Mouse (Mus musculus) hindbrain, embryonic 15.5 days (tissue): ENCODE results near the gene Ifnb1. TPM values are rescaled to one million over a fixed set of nuclear protein-coding genes. Genes with fewer than 3 reads are reported as not detected.

ENCODE experiments used
- ATAC-seq: fragments of 200-750 bp; cut with Nextera tagmentation; 2 replicates; pipeline ENCODE4 v1.8.0; 2017; ENCODE audit warnings: low read depth, moderate number of reproducible peaks, moderate TSS enrichment; ENCODE audit not compliant: low FRiP score
- H3K27ac ChIP-seq: fragments of 300-500 bp; sonication (generic); replicated peaks from 2 replicates; pipeline ENCODE4 v1.5.1; 2015; ENCODE audit warnings: mild to moderate bottlenecking, inconsistent platforms
- H3K27me3 ChIP-seq: fragments of 300-500 bp; sonication (generic); 2 replicates; pipeline ENCODE4 v1.6.1; 2015; ENCODE audit warnings: control low read depth, inconsistent platforms
- H3K36me3 ChIP-seq: fragments of 300-500 bp; sonication (generic); 2 replicates; pipeline ENCODE4 v1.6.1; 2015; ENCODE audit warnings: control low read depth, inconsistent platforms
- H3K4me1 ChIP-seq: fragments of 300-500 bp; sonication (generic); replicated peaks from 2 replicates; pipeline ENCODE4 v1.6.1; 2015; ENCODE audit warnings: control low read depth, inconsistent platforms
- H3K4me2 ChIP-seq: fragments of 300-500 bp; sonication (generic); 2 replicates; pipeline ENCODE4 v1.6.1; 2015; ENCODE audit warnings: moderate library complexity, mild to moderate bottlenecking, inconsistent platforms
- H3K4me3 ChIP-seq: fragments of 300-500 bp; sonication (generic); 2 replicates; pipeline ENCODE4 v1.5.1; 2015; ENCODE audit warnings: mild to moderate bottlenecking, inconsistent platforms
- H3K9ac ChIP-seq: fragments of 300-500 bp; sonication (generic); 2 replicates; pipeline ENCODE4 v1.6.1; 2015; ENCODE audit warnings: inconsistent platforms
- H3K9me3 ChIP-seq: fragments of 300-500 bp; sonication (generic); 2 replicates; pipeline ENCODE4 v1.6.1; 2016; ENCODE audit warnings: control low read depth, inconsistent platforms
- WGBS: fragments of 180-500 bp; shearing (Covaris S2); methylation state at CpG from one replicate; pipeline ENCODE4 v1.1.7; 2015; 5-methylcytosine and 5-hydroxymethylcytosine counted together
- polyA plus RNA-seq: library from polyadenylated mRNA; unstranded; fragments of >200 nt; fragmentation: Nextera tagmentation; extraction: Ambion mirVana; gene quantifications from 2 replicates; pipeline ENCODE4 v1.2.1, GENCODE M21; 2015

The Ifnb1 gene
- polyA plus RNA-seq, 1 experiment from 2014 or later = not detected

DNA sequence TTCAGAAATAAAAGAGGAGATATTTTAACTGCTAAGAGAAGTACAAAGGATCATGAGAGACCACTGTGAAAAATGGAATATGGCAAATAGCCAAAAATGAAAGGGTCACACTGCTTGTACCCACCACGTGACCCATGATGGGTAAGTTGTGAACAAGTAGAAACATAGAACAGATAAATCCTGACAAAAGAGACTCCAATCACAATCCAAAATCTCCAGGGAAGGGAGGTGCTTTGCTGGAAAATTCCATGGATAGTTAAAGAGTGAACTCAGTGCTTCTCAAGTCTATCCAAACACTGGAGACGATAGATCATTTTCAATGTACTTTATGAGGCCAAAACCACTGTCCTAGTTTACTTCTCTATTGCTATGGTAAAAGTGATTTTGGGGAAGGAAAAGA lies 8.3 kb upstream of the Ifnb1 start:
- WGBS = 91% methylated on average over 2 of the region's 2 CpGs
- no peaks in the 10 kb centered on the region for H3K9me3 ChIP-seq
- no peaks in the 10 kb centered on the region for H3K27me3 ChIP-seq
- no peak overlapping the region for H3K27ac ChIP-seq
- no peak overlapping the region for H3K4me3 ChIP-seq
- H3K4me1 ChIP-seq = no peaks in the 10 kb centered on the region
- no peak for ATAC-seq
- H3K9ac ChIP-seq = no peak overlapping the region
- no peaks in the 10 kb centered on the region for H3K36me3 ChIP-seq
- H3K4me2 ChIP-seq = no peak overlapping the region

DNA sequence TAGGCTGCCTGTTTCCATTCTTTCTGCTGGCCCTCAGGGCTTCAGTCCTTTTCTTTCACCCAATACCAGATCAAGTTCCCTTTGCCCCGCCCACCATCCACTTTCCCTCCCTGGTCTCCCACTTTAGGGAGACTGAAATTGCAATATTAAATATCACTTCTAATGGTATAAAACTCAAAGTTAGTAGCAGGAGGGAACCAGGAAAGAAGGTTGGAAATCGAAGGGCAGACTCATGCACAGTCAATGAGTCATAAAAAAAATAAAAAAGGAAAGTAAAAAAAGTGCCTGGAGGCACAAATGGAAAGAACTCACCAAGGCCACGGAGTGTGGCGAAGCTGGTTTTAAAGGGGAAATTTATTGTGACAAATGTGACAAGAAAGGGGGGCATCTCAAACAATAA lies 7.7 kb upstream of the Ifnb1 start:
- Histone ChIP-seq H3K36me3 (no peaks in the 10 kb centered on the region), H3K4me2 (no peak overlapping the region), H3K9me3 (no peaks in the 10 kb centered on the region), H3K27me3 (no peaks in the 10 kb centered on the region), H3K9ac (no peak overlapping the region), H3K27ac (no peak overlapping the region), H3K4me1 (no peaks in the 10 kb centered on the region), H3K4me3 (no peak overlapping the region)
- 77% methylated on average over 4 of the region's 4 CpGs for WGBS
- no peak for ATAC-seq

DNA sequence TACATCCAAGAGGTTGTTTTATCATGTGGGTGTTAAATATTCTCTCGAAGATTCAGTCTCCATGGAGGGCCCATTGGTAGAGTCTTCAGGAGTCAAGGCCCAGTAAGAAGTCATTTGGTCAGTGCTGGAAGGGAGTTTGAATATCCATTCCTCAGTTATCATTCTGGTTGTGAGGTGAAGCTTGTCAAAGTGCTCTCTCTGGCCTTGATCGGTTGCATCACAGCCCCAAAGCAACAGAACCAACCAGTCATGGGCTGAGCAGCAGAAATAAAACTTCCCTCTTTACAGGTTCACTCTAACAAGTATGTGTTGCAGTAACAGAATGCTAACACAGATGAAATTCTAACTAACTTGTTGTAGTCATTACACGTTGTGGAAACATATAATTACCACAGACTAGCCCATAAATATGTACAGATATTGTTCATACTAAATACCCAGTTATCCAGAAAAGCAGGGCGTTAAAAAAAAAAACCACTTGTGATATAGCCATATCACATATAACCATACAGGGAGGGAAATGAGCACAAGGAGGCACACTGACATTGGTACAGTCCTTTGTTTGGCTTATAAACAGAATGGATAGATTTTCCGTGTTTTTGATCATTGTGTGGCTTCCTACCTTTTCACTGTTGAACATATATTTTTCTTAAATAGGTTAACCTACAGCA lies 3.9 kb upstream of the Ifnb1 start:
- Histone ChIP-seq H3K36me3 (no peaks in the 10 kb centered on the region), H3K9ac (no peak overlapping the region), H3K9me3 (no peaks in the 10 kb centered on the region), H3K4me1 (no peaks in the 10 kb centered on the region), H3K4me2 (no peak overlapping the region), H3K27me3 (no peaks in the 10 kb centered on the region), H3K27ac (no peak overlapping the region), H3K4me3 (no peak overlapping the region)
- WGBS = 89% methylated on average over 5 of the region's 5 CpGs
- ATAC-seq = no peak

- no peaks in the 10 kb centered on the region for H3K4me1 ChIP-seq
- no peaks in the 10 kb centered on the region for H3K36me3 ChIP-seq
- WGBS = 90% methylated on average over 3 of the region's 3 CpGs
- H3K4me2 ChIP-seq = no peak overlapping the region
- no peak overlapping the region for H3K27ac ChIP-seq
- H3K4me3 ChIP-seq = no peak overlapping the region
- ATAC-seq = no peak
- H3K9me3 ChIP-seq = no peaks in the 10 kb centered on the region
- no peak overlapping the region for H3K9ac ChIP-seq
- H3K27me3 ChIP-seq = no peaks in the 10 kb centered on the region
These were observed 2.8 kb upstream of the Ifnb1 start for GRCm38 (mm10) chr4:88525393-88525792.

DNA sequence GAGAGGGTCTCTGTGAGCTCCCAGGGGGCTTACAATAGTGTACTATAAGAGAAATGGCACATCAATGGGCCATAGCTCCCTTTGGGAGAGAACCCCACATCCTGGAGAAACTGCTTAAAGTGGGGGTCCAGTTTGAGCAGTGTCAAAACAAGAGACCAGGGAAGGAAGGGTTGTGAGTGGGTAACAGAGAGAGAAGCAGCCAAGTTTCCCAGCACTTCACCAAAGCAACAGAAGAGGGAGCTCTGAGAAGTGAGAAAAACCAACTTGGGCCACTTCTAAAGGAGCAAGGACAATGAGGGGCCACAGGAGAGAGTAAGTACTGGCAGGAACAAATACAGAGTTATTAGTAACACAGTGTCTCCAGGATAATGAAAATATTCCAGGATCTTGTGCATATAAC lies 667 bp upstream of the Ifnb1 start:
- H3K9ac ChIP-seq = no peak overlapping the region
- no peak overlapping the region for H3K4me3 ChIP-seq
- no peak overlapping the region for H3K4me2 ChIP-seq
- no peak for ATAC-seq
- H3K27ac ChIP-seq = no peak overlapping the region
- no peaks in the 10 kb centered on the region for H3K27me3 ChIP-seq
- no peaks in the 10 kb centered on the region for H3K4me1 ChIP-seq
- H3K9me3 ChIP-seq = no peaks in the 10 kb centered on the region
- H3K36me3 ChIP-seq = no peaks in the 10 kb centered on the region

DNA sequence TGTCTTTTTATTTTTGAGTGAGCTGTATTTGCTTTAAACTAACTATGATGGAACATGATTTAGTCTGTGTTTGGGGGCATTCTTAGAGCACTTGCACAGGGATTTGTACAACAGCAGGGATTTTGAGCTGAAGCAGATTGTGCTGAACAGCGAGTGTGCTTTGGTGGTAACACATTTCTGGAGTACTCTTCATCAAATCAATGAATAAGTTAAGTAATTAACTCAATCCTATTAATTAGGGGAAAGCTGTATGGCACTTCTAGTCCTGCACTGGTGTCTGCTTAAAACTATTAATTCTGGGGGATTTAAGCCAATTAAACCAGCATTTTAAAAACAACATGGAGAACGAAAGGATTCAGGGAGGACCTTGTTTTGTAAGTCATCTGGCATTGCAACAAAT lies 4.6 kb downstream of the Ifnb1 start:
- H3K9me3 ChIP-seq = no peaks in the 10 kb centered on the region
- no peak for ATAC-seq
- no peaks in the 10 kb centered on the region for H3K36me3 ChIP-seq
- H3K27me3 ChIP-seq = no peaks in the 10 kb centered on the region
- H3K9ac ChIP-seq = no peak overlapping the region
- no peak overlapping the region for H3K4me2 ChIP-seq
- H3K4me1 ChIP-seq = no peaks in the 10 kb centered on the region
- WGBS = 86% methylated on average over 2 of the region's 2 CpGs
- H3K27ac ChIP-seq = no peak overlapping the region
- no peak overlapping the region for H3K4me3 ChIP-seq

DNA sequence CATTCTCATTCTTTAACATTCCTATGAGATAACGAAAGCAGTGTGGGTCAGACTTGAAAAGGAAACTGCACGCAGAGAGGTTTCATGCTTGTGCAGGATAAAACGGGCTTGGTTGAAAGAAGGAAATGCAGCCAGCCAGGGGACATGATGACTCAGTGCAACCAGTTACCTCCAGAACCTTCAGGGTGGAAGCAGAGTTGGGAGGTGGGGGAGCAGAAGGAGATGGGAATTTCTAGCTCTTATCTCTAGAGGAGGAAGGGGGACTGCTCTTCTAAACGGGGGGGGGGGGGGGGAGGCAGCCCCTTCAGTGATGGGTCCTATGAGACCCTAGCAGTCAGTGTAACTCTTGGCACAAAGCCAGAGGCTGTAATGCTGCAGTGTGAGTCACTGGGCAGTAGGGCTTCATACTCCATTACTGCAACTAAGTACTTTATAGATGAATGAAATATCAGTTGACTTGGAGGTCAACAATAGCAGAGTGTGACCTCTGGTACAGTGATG lies 6.8 kb downstream of the Ifnb1 start:
- 54% methylated on average over 4 of the region's 4 CpGs for whole genome bisulfite sequencing
- Histone ChIP-seq H3K4me3 (no peak overlapping the region), H3K4me1 (no peaks in the 10 kb centered on the region), H3K4me2 (no peak overlapping the region), H3K27ac (no peak overlapping the region), H3K36me3 (no peaks in the 10 kb centered on the region), H3K9me3 (no peaks in the 10 kb centered on the region), H3K9ac (no peak overlapping the region), H3K27me3 (no peaks in the 10 kb centered on the region)
- ATAC-seq = no peak

- H3K4me3 ChIP-seq = no peak overlapping the region
- no peak overlapping the region for H3K9ac ChIP-seq
- H3K27ac ChIP-seq = no peak overlapping the region
- WGBS = 52% methylated on average over 2 of the region's 2 CpGs
- H3K27me3 ChIP-seq = no peaks in the 10 kb centered on the region
- H3K36me3 ChIP-seq = no peaks in the 10 kb centered on the region
- ATAC-seq = no peak
- H3K4me1 ChIP-seq = no peaks in the 10 kb centered on the region
- no peaks in the 10 kb centered on the region for H3K9me3 ChIP-seq
- H3K4me2 ChIP-seq = no peak overlapping the region
These were observed 7.3 kb downstream of the Ifnb1 start for GRCm38 (mm10) chr4:88515250-88515649.

DNA sequence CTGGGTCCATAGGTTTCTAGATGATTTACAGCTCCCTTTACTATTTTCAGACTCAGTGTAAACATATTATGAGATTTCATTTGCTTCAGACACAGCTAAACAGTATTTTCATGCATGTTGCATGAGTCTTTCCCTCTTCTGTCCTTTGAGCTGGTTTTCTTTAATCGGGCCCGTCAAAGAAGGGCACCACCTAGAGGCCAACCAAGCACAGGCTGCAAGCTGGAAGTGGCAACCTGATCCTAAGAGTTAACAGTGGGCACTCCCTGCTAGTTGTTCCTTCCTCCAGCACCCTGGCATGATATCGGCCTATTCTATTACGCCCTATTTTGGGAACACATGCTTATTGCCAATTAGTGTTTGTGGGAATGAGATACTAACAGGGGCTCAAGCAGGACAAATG lies 8.2 kb downstream of the Ifnb1 start:
- Histone ChIP-seq H3K4me2 (no peak overlapping the region), H3K36me3 (no peaks in the 10 kb centered on the region), H3K9ac (no peak overlapping the region), H3K27ac (no peak overlapping the region), H3K4me3 (no peak overlapping the region), H3K4me1 (no peaks in the 10 kb centered on the region), H3K27me3 (no peaks in the 10 kb centered on the region), H3K9me3 (no peaks in the 10 kb centered on the region)
- WGBS = 47% methylated on average over 4 of the region's 4 CpGs
- no peak for ATAC-seq

DNA sequence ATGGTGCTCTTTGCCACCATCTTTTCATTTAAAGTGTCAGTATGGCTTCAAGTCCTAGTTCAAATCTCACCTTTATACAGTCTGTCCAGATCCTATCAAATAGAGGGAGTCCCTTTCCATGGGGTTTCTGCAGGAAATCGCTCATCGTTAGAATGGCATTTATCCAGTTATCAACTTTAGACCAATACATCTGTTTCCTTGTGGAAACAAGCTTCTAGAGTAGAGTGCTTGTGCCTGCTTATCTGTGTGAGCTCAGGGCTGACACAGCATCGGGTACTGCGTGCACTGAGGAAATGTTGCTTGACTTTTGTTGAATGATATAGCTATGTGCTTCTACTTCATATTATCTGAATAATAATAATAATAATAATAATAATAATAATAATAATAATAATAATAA lies 8.8 kb downstream of the Ifnb1 start:
- no peaks in the 10 kb centered on the region for H3K4me1 ChIP-seq
- WGBS = 97% methylated on average over 4 of the region's 4 CpGs

GRCm38 (mm10) chr4:88503753-88504152 lies 18.8 kb downstream of the Ifnb1 start:
- ATAC-seq = no peak
- no peak overlapping the region for H3K27ac ChIP-seq
- no peaks in the 10 kb centered on the region for H3K9me3 ChIP-seq
- H3K27me3 ChIP-seq = no peaks in the 10 kb centered on the region
- H3K9ac ChIP-seq = no peak overlapping the region
- H3K4me3 ChIP-seq = no peak overlapping the region
- 82% methylated on average over 4 of the region's 4 CpGs for WGBS
- no peaks in the 10 kb centered on the region for H3K36me3 ChIP-seq
- H3K4me1 ChIP-seq = no peaks in the 10 kb centered on the region
- H3K4me2 ChIP-seq = no peak overlapping the region

More for the DNA sequence above, 8.8 kb downstream of the Ifnb1 start:
- Histone ChIP-seq H3K4me2 (no peak overlapping the region), H3K27me3 (no peaks in the 10 kb centered on the region), H3K9ac (no peak overlapping the region), H3K27ac (no peak overlapping the region), H3K36me3 (no peaks in the 10 kb centered on the region), H3K4me3 (no peak overlapping the region), H3K9me3 (no peaks in the 10 kb centered on the region)
- no peak for ATAC-seq

DNA sequence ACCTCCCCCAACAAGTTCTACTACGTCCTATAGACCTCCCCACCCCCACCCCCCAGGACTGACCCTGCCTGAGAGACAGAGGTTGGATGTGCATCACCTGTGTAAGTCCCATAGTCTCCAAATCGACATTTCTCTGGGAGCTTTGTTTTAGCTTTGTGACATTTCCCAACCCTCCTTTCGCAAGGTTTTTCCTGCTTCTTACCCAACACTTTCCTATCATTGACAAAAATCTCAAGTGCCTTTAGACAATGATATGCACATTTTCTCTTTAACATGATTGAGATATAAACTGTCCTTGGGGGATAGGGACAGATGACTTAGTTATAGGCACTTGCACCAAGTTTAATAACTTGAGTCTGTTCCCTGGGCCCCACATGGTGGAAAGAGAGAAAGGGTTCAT lies 21.3 kb downstream of the Ifnb1 start:
- Histone ChIP-seq H3K27ac (no peak overlapping the region), H3K36me3 (no peaks in the 10 kb centered on the region), H3K4me1 (no peaks in the 10 kb centered on the region), H3K4me3 (no peak overlapping the region), H3K9me3 (no peaks in the 10 kb centered on the region), H3K27me3 (no peaks in the 10 kb centered on the region), H3K9ac (no peak overlapping the region), H3K4me2 (no peak overlapping the region)
- WGBS = 88% methylated on average over 3 of the region's 3 CpGs
- ATAC-seq = no peak

DNA sequence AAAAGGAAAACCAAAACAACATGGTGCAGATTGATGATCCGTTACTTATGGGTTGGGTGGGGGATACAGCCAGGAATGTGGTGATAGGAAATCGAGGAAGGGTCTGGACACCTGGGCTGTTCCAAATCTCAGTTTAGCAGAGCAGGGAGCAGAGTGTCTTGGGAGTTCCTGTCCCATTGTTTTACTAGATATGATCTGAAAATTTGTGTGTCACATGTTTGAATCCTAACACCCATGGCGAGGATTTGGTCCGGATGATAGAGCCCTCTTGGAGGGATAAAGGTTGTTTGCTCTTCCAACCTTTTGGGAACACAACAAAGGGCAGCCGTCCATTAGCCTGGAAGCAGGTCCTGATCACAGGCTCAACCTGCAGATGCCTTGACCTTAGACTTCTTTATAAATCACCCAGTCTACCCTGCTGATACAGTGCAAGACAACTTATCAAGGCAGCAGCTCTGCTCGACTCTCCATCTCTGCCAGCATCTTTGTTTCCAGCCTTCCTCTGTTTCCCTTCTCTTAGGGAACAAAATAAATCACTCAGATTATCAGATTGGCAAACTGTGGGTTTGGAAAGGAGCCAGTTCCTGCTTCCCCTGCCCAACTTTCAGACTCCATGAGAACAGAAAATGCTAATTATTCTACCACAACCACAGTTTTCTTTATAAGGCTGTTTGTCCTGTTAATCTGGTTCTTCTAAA lies 26.1 kb downstream of the Ifnb1 start:
- ATAC-seq = no peak
- WGBS = 78% methylated on average over 6 of the region's 6 CpGs

More for the DNA sequence above, 26.1 kb downstream of the Ifnb1 start:
- no peaks in the 10 kb centered on the region for H3K36me3 ChIP-seq
- no peaks in the 10 kb centered on the region for H3K9me3 ChIP-seq
- no peaks in the 10 kb centered on the region for H3K4me1 ChIP-seq
- H3K9ac ChIP-seq = no peak overlapping the region
- H3K27me3 ChIP-seq = no peaks in the 10 kb centered on the region
- no peak overlapping the region for H3K27ac ChIP-seq
- no peak overlapping the region for H3K4me3 ChIP-seq
- H3K4me2 ChIP-seq = no peak overlapping the region
